Comparison of ENCODE assay signal across 8 mouse cellular contexts in genomic region chr17:78454189-78454977, GRCm38 (mm10). TPM values are rescaled to one million over a fixed set of nuclear protein-coding genes. Genes with fewer than 3 reads are reported as not detected.
DNase-seq lines count a peak whose midpoint lies in the region; ATAC-seq lines count a peak whose summit lies in the region.

No protein-coding gene starts in this region.

- no peaks in the 10 kb centered on the region for H3K4me1 ChIP-seq in embryonic facial prominence, embryonic 11.5 days (ENCODE audit: control insufficient read depth, insufficient read depth, low read length)
- H3K4me1 ChIP-seq in embryonic facial prominence, embryonic 10.5 days, result peaks cover 8% of the 10 kb centered on the region
- H3K4me1 ChIP-seq in limb, embryonic 11.5 days (ENCODE audit: control insufficient read depth, insufficient read depth, low read length), result no peaks in the 10 kb centered on the region
- peaks cover 9% of the 10 kb centered on the region for H3K4me1 ChIP-seq in limb, embryonic 10.5 days
- H3K4me1 ChIP-seq in neural tube, embryonic 13.5 days (replicated peaks), result no peaks in the 10 kb centered on the region

- no peaks in the 10 kb centered on the region for H3K9me3 ChIP-seq in embryonic facial prominence, embryonic 11.5 days (replicated peaks; ENCODE audit: control insufficient read depth, low read length)
- no peaks in the 10 kb centered on the region for H3K9me3 ChIP-seq in embryonic facial prominence, embryonic 10.5 days
- no peaks in the 10 kb centered on the region for H3K9me3 ChIP-seq in limb, embryonic 11.5 days (ENCODE audit: control insufficient read depth, low read length)
- H3K9me3 ChIP-seq in limb, embryonic 10.5 days (replicated peaks), result no peaks in the 10 kb centered on the region
- H3K9me3 ChIP-seq in neural tube, embryonic 13.5 days, result no peaks in the 10 kb centered on the region

- no peak for ATAC-seq in embryonic facial prominence, embryonic 11.5 days (replicated peaks; ENCODE audit: insufficient number of reproducible peaks, low FRiP score, low TSS enrichment, low read depth)
- ATAC-seq in limb, embryonic 11.5 days (ENCODE audit: insufficient number of reproducible peaks, low FRiP score, low TSS enrichment, low read depth), result no peak
- ATAC-seq in neural tube, embryonic 13.5 days (ENCODE audit: low read depth), result peak; percentile 43; the same call in 1 of the 2 replicates
- ATAC-seq in CD4-positive, CD25-positive, alpha-beta regulatory T cell, adult 4 months, result no peak

- peak; percentile 4 for DNase-seq in embryonic facial prominence, embryonic 11.5 days (ENCODE audit: low spot score)
- no peak for DNase-seq in embryonic facial prominence, embryonic 10.5 days (ENCODE audit: low spot score)
- peak; percentile 26 for DNase-seq in limb, embryonic 11.5 days (ENCODE audit: low spot score)
- DNase-seq in limb, embryonic 10.5 days (ENCODE audit: low spot score), result no peak
- DNase-seq in heart, postnatal 14 days, result peak; percentile 30 to 35
- DNase-seq in spleen, adult 18-20 months, result no peak

- no peak overlapping the region for H3K4me2 ChIP-seq in embryonic facial prominence, embryonic 11.5 days (ENCODE audit: low read depth, low read length)
- no peak overlapping the region for H3K4me2 ChIP-seq in limb, embryonic 11.5 days (ENCODE audit: low read depth, severe bottlenecking)
- peak overlapping the region; percentile 24 for H3K4me2 ChIP-seq in neural tube, embryonic 13.5 days

- no peak overlapping the region for H3K9ac ChIP-seq in embryonic facial prominence, embryonic 11.5 days (replicated peaks; ENCODE audit: low read length)
- no peak overlapping the region for H3K9ac ChIP-seq in limb, embryonic 11.5 days (ENCODE audit: low read length)
- no peak overlapping the region for H3K9ac ChIP-seq in neural tube, embryonic 13.5 days

- WGBS in embryonic facial prominence, embryonic 11.5 days, result 80% methylated on average over 21 of the region's 21 CpGs
- WGBS in embryonic facial prominence, embryonic 10.5 days, result 78% methylated on average over 21 of the region's 21 CpGs
- WGBS in limb, embryonic 11.5 days, result 75% methylated on average over 21 of the region's 21 CpGs
- 84% methylated on average over 21 of the region's 21 CpGs for WGBS in limb, embryonic 10.5 days
- WGBS in neural tube, embryonic 13.5 days, result 59% methylated on average over 21 of the region's 21 CpGs

- no peaks in the 10 kb centered on the region for H3K36me3 ChIP-seq in embryonic facial prominence, embryonic 11.5 days (replicated peaks; ENCODE audit: control insufficient read depth, insufficient read depth, low read depth, low read length)
- no peaks in the 10 kb centered on the region for H3K36me3 ChIP-seq in embryonic facial prominence, embryonic 10.5 days (replicated peaks)
- H3K36me3 ChIP-seq in limb, embryonic 11.5 days (ENCODE audit: control insufficient read depth, insufficient read depth, low read length), result no peaks in the 10 kb centered on the region
- no peaks in the 10 kb centered on the region for H3K36me3 ChIP-seq in limb, embryonic 10.5 days
- H3K36me3 ChIP-seq in neural tube, embryonic 13.5 days, result no peaks in the 10 kb centered on the region

- H3K4me3 ChIP-seq in embryonic facial prominence, embryonic 11.5 days (ENCODE audit: low read depth, low read length), result no peak overlapping the region
- no peak overlapping the region for H3K4me3 ChIP-seq in embryonic facial prominence, embryonic 10.5 days
- H3K4me3 ChIP-seq in limb, embryonic 11.5 days (ENCODE audit: low read depth, low read length), result no peak overlapping the region
- H3K4me3 ChIP-seq in limb, embryonic 10.5 days, result no peak overlapping the region
- H3K4me3 ChIP-seq in neural tube, embryonic 13.5 days, result no peak overlapping the region

- H3K27me3 ChIP-seq in embryonic facial prominence, embryonic 11.5 days (ENCODE audit: control insufficient read depth, insufficient read depth, low read length), result no peaks in the 10 kb centered on the region
- H3K27me3 ChIP-seq in embryonic facial prominence, embryonic 10.5 days (replicated peaks; ENCODE audit: low read depth, poor library complexity, severe bottlenecking), result no peaks in the 10 kb centered on the region
- no peaks in the 10 kb centered on the region for H3K27me3 ChIP-seq in limb, embryonic 11.5 days (ENCODE audit: control insufficient read depth, insufficient read depth, low read length)
- H3K27me3 ChIP-seq in limb, embryonic 10.5 days (ENCODE audit: low read depth, poor library complexity, severe bottlenecking), result no peaks in the 10 kb centered on the region
- H3K27me3 ChIP-seq in neural tube, embryonic 13.5 days, result no peaks in the 10 kb centered on the region

- intact Hi-C loops in heart, postnatal 14 days (cut with DNase I), result loop anchor here (2.0 to 5.0 kb wide), 2 partner anchors 87 to 258 kb away; no protein-coding TSS in a partner anchor

- no peak overlapping the region for H3K27ac ChIP-seq in embryonic facial prominence, embryonic 11.5 days (replicated peaks; ENCODE audit: low read depth, low read length)
- no peak overlapping the region for H3K27ac ChIP-seq in embryonic facial prominence, embryonic 10.5 days (replicated peaks)
- H3K27ac ChIP-seq in limb, embryonic 11.5 days (replicated peaks; ENCODE audit: low read depth, low read length), result no peak overlapping the region
- no peak overlapping the region for H3K27ac ChIP-seq in limb, embryonic 10.5 days
- no peak overlapping the region for H3K27ac ChIP-seq in neural tube, embryonic 13.5 days (replicated peaks)

RNA-seq across cellular contexts. Expression of gene Fez2, which starts 36.4 kb away (rescaled TPM):
- 46.0 and 46.1 TPM in 2 replicates for polyA plus RNA-seq in embryonic facial prominence, embryonic 11.5 days (2014; fragmentation: Nextera tagmentation; extraction: Ambion mirVana)
- 34.8 and 36.6 TPM in 2 replicates for polyA plus RNA-seq in embryonic facial prominence, embryonic 10.5 days (2016; fragmentation: Nextera tagmentation; extraction: Ambion mirVana)
- 36.9 and 44.3 TPM in 2 replicates for polyA plus RNA-seq in limb, embryonic 11.5 days (2014; fragmentation: Nextera tagmentation; extraction: Ambion mirVana)
- 33.3 and 39.2 TPM in 2 replicates for polyA plus RNA-seq in limb, embryonic 10.5 days (2016; fragmentation: Nextera tagmentation; extraction: Ambion mirVana)
- total RNA-seq in heart, postnatal 14 days (2021), result 10 to 100 TPM; 76.4 to 83.3 TPM
- 54.9 and 57.3 TPM in 2 replicates for polyA plus RNA-seq in neural tube, embryonic 13.5 days (2015; fragmentation: Nextera tagmentation; extraction: Ambion mirVana)
- polyA plus RNA-seq in CD4-positive, CD25-positive, alpha-beta regulatory T cell, adult 4 months (2017; shearing (Covaris generic)), result 10 to 100 TPM; 11.9 to 14.3 TPM

RNA-seq across cellular contexts. Expression of gene Vit, which starts 53.5 kb away (rescaled TPM):
- polyA plus RNA-seq in embryonic facial prominence, embryonic 11.5 days (2014; fragmentation: Nextera tagmentation; extraction: Ambion mirVana), result 1.3 TPM in 2 replicates
- polyA plus RNA-seq in embryonic facial prominence, embryonic 10.5 days (2016; fragmentation: Nextera tagmentation; extraction: Ambion mirVana), result 2.2 and 3.5 TPM in 2 replicates
- not detected in 2 replicates for polyA plus RNA-seq in limb, embryonic 11.5 days (2014; fragmentation: Nextera tagmentation; extraction: Ambion mirVana)
- polyA plus RNA-seq in limb, embryonic 10.5 days (2016; fragmentation: Nextera tagmentation; extraction: Ambion mirVana), result not detected in 2 replicates
- total RNA-seq in heart, postnatal 14 days (2021), result 1 to 10 TPM; 1.3 to 1.5 TPM
- polyA plus RNA-seq in neural tube, embryonic 13.5 days (2015; fragmentation: Nextera tagmentation; extraction: Ambion mirVana), result 13.2 and 16.9 TPM in 2 replicates
- not detected for polyA plus RNA-seq in CD4-positive, CD25-positive, alpha-beta regulatory T cell, adult 4 months (2017; shearing (Covaris generic))

Comparison
In these comparisons a context has a peak if more than half of its experiments do, and no peak if none do; other contexts are left out.
1. DNase-seq: peak in embryonic facial prominence, embryonic 11.5 days (single experiment), limb, embryonic 11.5 days (single experiment) and heart, postnatal 14 days (2 of 2); none in embryonic facial prominence, embryonic 10.5 days (single experiment), limb, embryonic 10.5 days (single experiment) and spleen, adult 18-20 months (0 of 2).